Mouse (Mus musculus): ENCODE data around the gene Rpl19. TPM values are rescaled to one million over a fixed set of nuclear protein-coding genes. Genes with fewer than 3 reads are reported as not detected.
A peak's percentile ranks its signal among the peaks of the same experiment; 100 is the strongest.

Rpl19 gene
- polyA plus RNA-seq, 1 experiment from 2014 or later, result 1,244 TPM

GRCm38 (mm10) chr11:97985727-97986677, 40.5 kb upstream of the Rpl19 start, which contains the start of gene Plxdc1:
Gene Plxdc1, minus strand, starts transcription at chr11:97986444.
- 3% methylated on average over 73 of the region's 74 CpGs for WGBS
- H3K4me2 ChIP-seq (ENCODE audit: low read depth, severe bottlenecking), result peak within 1 kb of the TSS; percentile 83
- H3K4me3 ChIP-seq (ENCODE audit: low read depth, low read length), result peak within 1 kb of the TSS; percentile 92
- H3K4me1 ChIP-seq (ENCODE audit: control insufficient read depth, insufficient read depth, low read length), result peaks cover 20% of the 10 kb centered on the region
- ATAC-seq (ENCODE audit: insufficient number of reproducible peaks, low FRiP score, low TSS enrichment, low read depth) (no peak), DNase-seq (ENCODE audit: low spot score) (peak; percentile 53)
- no peaks in the 10 kb centered on the region for H3K36me3 ChIP-seq (ENCODE audit: control insufficient read depth, insufficient read depth, low read length)
- no peaks in the 10 kb centered on the region for H3K9me3 ChIP-seq (ENCODE audit: control insufficient read depth, low read length)
- H3K27ac ChIP-seq (replicated peaks; ENCODE audit: low read depth, low read length), result no peak within 1 kb of the TSS
- H3K27me3 ChIP-seq (ENCODE audit: control insufficient read depth, insufficient read depth, low read length), result peaks cover 27% of the 10 kb centered on the region
- peak within 1 kb of the TSS; percentile 62 for H3K9ac ChIP-seq (ENCODE audit: low read length)

GRCm38 (mm10) chr11:97986738-97987465, 39.6 kb upstream of the Rpl19 start:
- 36% methylated on average over 12 of the region's 17 CpGs for WGBS
- ATAC-seq (ENCODE audit: insufficient number of reproducible peaks, low FRiP score, low TSS enrichment, low read depth) (no peak), DNase-seq (ENCODE audit: low spot score) (no peak)
- H3K4me2 ChIP-seq (ENCODE audit: low read depth, severe bottlenecking), result peak overlapping the region; percentile 83
- H3K9ac ChIP-seq (ENCODE audit: low read length), result no peak overlapping the region
- H3K4me1 ChIP-seq (ENCODE audit: control insufficient read depth, insufficient read depth, low read length), result peaks cover 16% of the 10 kb centered on the region
- peak overlapping the region; percentile 92 for H3K4me3 ChIP-seq (ENCODE audit: low read depth, low read length)
- peaks cover 27% of the 10 kb centered on the region for H3K27me3 ChIP-seq (ENCODE audit: control insufficient read depth, insufficient read depth, low read length)
- H3K36me3 ChIP-seq (ENCODE audit: control insufficient read depth, insufficient read depth, low read length), result no peaks in the 10 kb centered on the region
- H3K27ac ChIP-seq (replicated peaks; ENCODE audit: low read depth, low read length), result no peak overlapping the region
- no peaks in the 10 kb centered on the region for H3K9me3 ChIP-seq (ENCODE audit: control insufficient read depth, low read length)

GRCm38 (mm10) chr11:97987551-97988526, 38.7 kb upstream of the Rpl19 start:
- H3K27ac ChIP-seq (replicated peaks; ENCODE audit: low read depth, low read length), result peak overlapping the region; percentile 52; the same call in 1 of the 2 replicates
- H3K4me2 ChIP-seq (ENCODE audit: low read depth, severe bottlenecking), result peak overlapping the region; percentile 68
- peaks cover 16% of the 10 kb centered on the region for H3K4me1 ChIP-seq (ENCODE audit: control insufficient read depth, insufficient read depth, low read length)
- under 1% methylated on average over 42 of the region's 42 CpGs for WGBS
- H3K4me3 ChIP-seq (ENCODE audit: low read depth, low read length), result peak overlapping the region; percentile 92
- ATAC-seq (ENCODE audit: insufficient number of reproducible peaks, low FRiP score, low TSS enrichment, low read depth) (peak; percentile 77), DNase-seq (ENCODE audit: low spot score) (peak; percentile 98)
- H3K9me3 ChIP-seq (ENCODE audit: control insufficient read depth, low read length), result no peaks in the 10 kb centered on the region
- H3K9ac ChIP-seq (ENCODE audit: low read length), result peak overlapping the region; percentile 71
- H3K27me3 ChIP-seq (ENCODE audit: control insufficient read depth, insufficient read depth, low read length), result peaks cover 27% of the 10 kb centered on the region
- no peaks in the 10 kb centered on the region for H3K36me3 ChIP-seq (ENCODE audit: control insufficient read depth, insufficient read depth, low read length)

GRCm38 (mm10) chr11:97988530-97989096, 37.9 kb upstream of the Rpl19 start:
- Histone ChIP-seq H3K4me1 (ENCODE audit: control insufficient read depth, insufficient read depth, low read length) (peaks cover 16% of the 10 kb centered on the region), H3K36me3 (ENCODE audit: control insufficient read depth, insufficient read depth, low read length) (no peaks in the 10 kb centered on the region), H3K4me2 (ENCODE audit: low read depth, severe bottlenecking) (peak overlapping the region; percentile 68), H3K27me3 (ENCODE audit: control insufficient read depth, insufficient read depth, low read length) (peaks cover 27% of the 10 kb centered on the region), H3K4me3 (ENCODE audit: low read depth, low read length) (peak overlapping the region; percentile 92), H3K27ac (replicated peaks; ENCODE audit: low read depth, low read length) (peak overlapping the region; percentile 52; the same call in 1 of the 2 replicates), H3K9ac (ENCODE audit: low read length) (peak overlapping the region; percentile 71), H3K9me3 (ENCODE audit: control insufficient read depth, low read length) (no peaks in the 10 kb centered on the region)
- DNase-seq (ENCODE audit: low spot score), result peak; percentile 93
- WGBS, result under 1% methylated on average over 26 of the region's 26 CpGs
- ATAC-seq (ENCODE audit: insufficient number of reproducible peaks, low FRiP score, low TSS enrichment, low read depth), result peak; percentile 63; the same call in 1 of the 2 replicates

DNA sequence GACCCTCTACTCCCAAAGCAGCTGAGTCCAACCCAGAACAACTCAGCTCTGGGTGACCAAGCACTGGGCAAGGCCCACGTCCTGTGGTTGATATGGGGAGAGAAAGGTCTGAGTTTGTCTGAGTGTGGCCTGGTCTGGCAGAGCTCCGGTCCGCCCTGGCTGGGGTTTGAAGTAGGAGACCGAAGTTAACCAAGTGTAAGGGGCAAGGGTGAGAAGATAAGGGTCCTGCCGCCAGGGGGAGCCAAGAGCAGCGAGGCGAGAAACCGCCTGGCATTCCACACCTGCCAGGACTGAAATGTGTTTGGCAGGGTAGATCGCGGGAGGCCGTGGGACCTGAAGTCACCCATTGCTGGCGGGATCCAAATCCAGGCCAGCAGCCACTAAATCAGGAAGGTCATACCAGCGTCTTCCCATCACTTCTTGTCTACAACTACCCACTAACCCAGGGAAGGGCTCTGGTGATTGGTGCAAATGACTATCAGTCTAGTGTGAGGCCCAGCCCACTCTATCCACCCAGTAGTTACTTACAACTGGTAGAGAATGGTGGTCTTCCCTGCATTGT, 31.9 kb upstream of the Rpl19 start:
- peak overlapping the region; percentile 32 for H3K4me3 ChIP-seq (ENCODE audit: low read depth, low read length)
- H3K4me1 ChIP-seq (ENCODE audit: control insufficient read depth, insufficient read depth, low read length), result peaks cover 18% of the 10 kb centered on the region
- no peak for ATAC-seq (ENCODE audit: insufficient number of reproducible peaks, low FRiP score, low TSS enrichment, low read depth)
- WGBS, result 7% methylated on average over 13 of the region's 13 CpGs
- H3K4me2 ChIP-seq (ENCODE audit: low read depth, severe bottlenecking), result peak overlapping the region; percentile 84; the same call in 1 of the 2 replicates
- no peak overlapping the region for H3K9ac ChIP-seq (ENCODE audit: low read length)
- no peaks in the 10 kb centered on the region for H3K36me3 ChIP-seq (ENCODE audit: control insufficient read depth, insufficient read depth, low read length)
- DNase-seq (ENCODE audit: low spot score), result peak; percentile 86
- H3K27me3 ChIP-seq (ENCODE audit: control insufficient read depth, insufficient read depth, low read length), result 0 out of 2 replicates have a peak, but pooled peaks cover 4% of the 10 kb centered on the region
- no peak overlapping the region for H3K27ac ChIP-seq (replicated peaks; ENCODE audit: low read depth, low read length)
- H3K9me3 ChIP-seq (ENCODE audit: control insufficient read depth, low read length), result no peaks in the 10 kb centered on the region

DNA sequence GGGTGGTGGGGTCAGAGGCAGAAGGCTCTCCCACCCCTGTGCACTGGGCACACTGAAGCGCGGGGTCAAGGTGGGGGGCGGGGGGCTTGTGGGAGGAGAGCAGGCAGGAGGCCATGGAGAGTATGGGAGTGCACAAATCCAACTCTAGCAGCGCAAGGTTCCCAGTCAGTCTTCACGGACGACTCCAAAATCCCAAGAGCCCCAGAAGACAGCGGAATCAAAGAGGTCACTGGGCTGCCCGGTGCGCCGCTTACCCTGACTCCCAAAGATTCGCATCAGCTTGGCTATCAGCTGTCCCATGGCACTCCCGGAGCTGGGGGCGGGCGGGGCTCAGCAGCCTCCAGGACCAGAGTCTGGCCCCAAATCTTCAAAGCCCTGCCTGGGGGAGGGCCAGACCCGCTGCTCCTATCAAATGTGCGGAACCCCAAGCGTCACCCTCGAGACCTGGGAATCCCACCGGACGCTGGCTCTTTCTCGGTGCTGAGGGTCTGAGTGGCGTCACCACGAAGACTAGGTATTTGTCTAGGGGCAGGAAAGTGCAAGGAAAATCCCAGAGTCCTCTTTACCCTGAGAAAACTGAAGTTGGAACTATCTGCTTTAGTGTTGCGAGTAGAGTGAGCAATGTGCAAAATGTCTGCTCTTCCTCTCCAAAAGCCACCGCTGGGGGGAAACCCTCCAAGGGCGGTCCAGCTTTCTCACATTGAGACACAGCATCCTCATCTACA, 30.8 kb upstream of the Rpl19 start, which contains the start of gene Arl5c:
Gene Arl5c, minus strand, starts transcription at position 618 of the 725 bp plus-strand sequence.
- Histone ChIP-seq H3K4me2 (ENCODE audit: low read depth, severe bottlenecking) (peak within 1 kb of the TSS; percentile 84), H3K9ac (ENCODE audit: low read length) (peak within 1 kb of the TSS; percentile 36), H3K4me1 (ENCODE audit: control insufficient read depth, insufficient read depth, low read length) (peaks cover 13% of the 10 kb centered on the region; the same call in 1 of the 2 replicates), H3K27me3 (ENCODE audit: control insufficient read depth, insufficient read depth, low read length) (0 out of 2 replicates have a peak, but pooled peaks cover 7% of the 10 kb centered on the region), H3K9me3 (ENCODE audit: control insufficient read depth, low read length) (no peaks in the 10 kb centered on the region), H3K4me3 (ENCODE audit: low read depth, low read length) (peak within 1 kb of the TSS; percentile 32), H3K36me3 (ENCODE audit: control insufficient read depth, insufficient read depth, low read length) (no peaks in the 10 kb centered on the region), H3K27ac (replicated peaks; ENCODE audit: low read depth, low read length) (no peak within 1 kb of the TSS)
- under 1% methylated on average over 26 of the region's 26 CpGs for WGBS
- DNase-seq (ENCODE audit: low spot score) (peak; percentile 70), ATAC-seq (ENCODE audit: insufficient number of reproducible peaks, low FRiP score, low TSS enrichment, low read depth) (peak; percentile 42; the same call in 1 of the 2 replicates)

GRCm38 (mm10) chr11:97996691-97997090, 29.8 kb upstream of the Rpl19 start:
- H3K4me1 ChIP-seq (ENCODE audit: control insufficient read depth, insufficient read depth, low read length), result peaks cover 19% of the 10 kb centered on the region; the same call in 1 of the 2 replicates
- no peak for DNase-seq (ENCODE audit: low spot score)
- H3K9ac ChIP-seq (ENCODE audit: low read length), result no peak overlapping the region
- H3K4me2 ChIP-seq (ENCODE audit: low read depth, severe bottlenecking), result no peak overlapping the region
- no peak overlapping the region for H3K27ac ChIP-seq (replicated peaks; ENCODE audit: low read depth, low read length)
- no peak overlapping the region for H3K4me3 ChIP-seq (ENCODE audit: low read depth, low read length)
- peaks cover 12% of the 10 kb centered on the region for H3K27me3 ChIP-seq (ENCODE audit: control insufficient read depth, insufficient read depth, low read length)
- ATAC-seq (ENCODE audit: insufficient number of reproducible peaks, low FRiP score, low TSS enrichment, low read depth), result no peak
- no peaks in the 10 kb centered on the region for H3K36me3 ChIP-seq (ENCODE audit: control insufficient read depth, insufficient read depth, low read length)
- WGBS, result 78% methylated on average over 1 of the region's 1 CpGs
- no peaks in the 10 kb centered on the region for H3K9me3 ChIP-seq (ENCODE audit: control insufficient read depth, low read length)

Data from limb, embryonic 11.5 days (tissue).